Mouse (Mus musculus): ENCODE data around the gene Cep162.

Gene Cep162

DNA sequence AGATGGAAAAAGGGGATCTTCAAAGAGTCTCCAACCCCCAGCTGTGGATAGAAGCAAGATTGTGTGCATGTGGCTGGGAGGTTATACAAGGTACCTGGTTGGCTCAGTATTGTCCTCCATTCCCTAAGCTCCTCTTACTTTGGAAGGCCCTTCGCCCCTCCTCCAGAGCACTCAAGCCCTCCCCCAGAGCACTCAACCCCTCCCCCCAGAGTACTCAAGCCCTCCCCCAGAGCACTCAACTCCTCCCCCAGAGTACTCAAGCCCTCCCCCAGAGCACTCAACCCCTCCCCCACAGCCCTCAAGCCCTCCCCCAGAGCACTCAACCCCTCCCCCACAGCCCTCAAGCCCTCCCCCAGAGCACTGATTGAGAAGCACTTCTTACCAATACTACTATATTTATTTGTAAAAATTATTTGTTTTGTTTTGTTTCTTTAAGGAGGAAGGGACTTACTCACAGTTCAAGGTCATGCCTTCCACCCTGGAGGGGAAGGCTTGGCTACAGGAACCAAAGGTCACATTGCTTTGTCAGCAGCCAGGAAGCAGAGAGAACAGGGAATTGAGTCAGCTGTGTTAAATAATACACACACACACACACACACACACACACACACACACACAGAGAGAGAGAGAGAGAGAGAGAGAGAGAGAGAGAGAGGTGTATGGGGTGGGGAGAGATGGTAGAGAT is 102.6 kb downstream of the Cep162 start:
- no peak for DNase-seq (ENCODE audit: low spot score)

DNA sequence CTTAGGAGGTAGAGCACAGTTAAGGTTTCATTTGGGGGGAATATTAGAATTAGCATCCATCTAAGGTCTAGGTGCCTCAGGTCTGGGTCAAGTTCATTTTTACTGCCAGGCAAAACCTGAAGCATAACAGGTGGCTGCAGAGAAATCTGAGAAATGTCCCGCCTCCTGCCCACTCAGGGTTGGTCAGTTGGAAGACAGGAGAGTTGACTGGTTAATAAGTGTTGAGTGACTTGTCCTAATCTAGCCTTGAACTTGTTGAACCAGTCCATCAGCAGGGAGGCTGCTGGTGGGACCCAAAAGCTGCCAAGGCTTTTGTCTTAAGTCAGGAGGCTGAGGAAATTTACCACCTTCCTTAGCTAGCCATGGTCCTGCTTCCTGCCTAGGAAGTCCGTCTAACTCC is 107.4 kb downstream of the Cep162 start:
- no peak for DNase-seq (ENCODE audit: low spot score)

DNA sequence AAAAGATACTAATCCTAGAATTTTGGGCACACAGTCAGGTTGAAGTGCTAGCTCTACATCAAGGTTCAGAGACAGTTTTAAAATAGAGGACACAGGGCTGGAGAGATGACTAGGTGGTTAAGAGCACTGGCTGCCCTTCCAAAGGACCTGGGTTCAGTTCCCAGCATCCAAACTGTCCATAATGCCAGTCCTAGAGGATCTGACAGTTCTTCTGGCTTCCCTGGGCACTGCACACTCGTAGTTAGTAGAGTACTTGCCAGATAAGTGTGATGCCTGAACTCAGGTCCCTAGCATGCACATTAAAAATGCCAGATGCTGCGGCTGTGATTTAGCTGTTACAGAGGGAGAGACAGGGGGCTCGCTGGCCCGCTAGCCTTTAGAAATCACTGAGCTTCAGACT is 108.9 kb downstream of the Cep162 start:
- DNase-seq (ENCODE audit: low spot score): no peak

DNA sequence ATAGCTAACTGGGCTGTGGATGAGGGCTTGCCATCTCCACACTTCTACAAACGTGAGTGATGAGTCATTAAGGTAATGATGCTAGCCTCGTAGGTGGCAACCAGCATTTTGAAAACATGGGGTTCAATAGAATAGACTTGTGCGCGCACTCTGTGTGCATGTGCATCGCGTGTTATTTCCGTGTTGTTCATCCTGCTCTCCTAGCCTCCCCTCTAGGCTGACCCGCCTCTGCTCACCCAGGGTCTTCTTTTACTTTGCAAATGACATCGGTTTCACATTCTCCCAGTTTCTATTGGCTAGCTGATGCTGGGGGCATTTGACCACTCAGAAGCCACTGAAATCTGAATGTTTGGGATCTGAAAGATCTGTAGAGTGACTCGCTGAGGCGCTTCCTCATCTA is 109.7 kb downstream of the Cep162 start:
- DNase-seq (ENCODE audit: low spot score): no peak

DNA sequence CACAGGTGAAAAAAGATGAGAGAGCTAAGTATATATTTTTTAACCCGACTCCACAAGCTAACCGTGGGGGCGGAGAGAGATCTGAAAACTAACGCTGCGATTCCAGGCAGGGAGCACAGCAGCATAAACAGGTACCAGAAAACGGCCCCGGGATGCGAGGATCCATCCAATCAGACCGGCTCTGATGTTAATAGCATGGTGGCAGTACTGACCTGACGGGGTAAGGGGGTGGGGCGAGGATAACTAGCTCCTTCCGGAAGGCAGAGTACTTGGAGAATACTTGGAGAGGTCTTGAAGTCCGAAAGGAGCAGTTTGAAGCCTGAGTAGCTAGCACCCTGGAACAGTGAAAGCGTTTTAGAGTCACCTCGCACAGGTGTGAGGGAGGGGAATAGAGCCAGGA is 110.2 kb downstream of the Cep162 start:
- DNase-seq (ENCODE audit: low spot score): no peak

DNA sequence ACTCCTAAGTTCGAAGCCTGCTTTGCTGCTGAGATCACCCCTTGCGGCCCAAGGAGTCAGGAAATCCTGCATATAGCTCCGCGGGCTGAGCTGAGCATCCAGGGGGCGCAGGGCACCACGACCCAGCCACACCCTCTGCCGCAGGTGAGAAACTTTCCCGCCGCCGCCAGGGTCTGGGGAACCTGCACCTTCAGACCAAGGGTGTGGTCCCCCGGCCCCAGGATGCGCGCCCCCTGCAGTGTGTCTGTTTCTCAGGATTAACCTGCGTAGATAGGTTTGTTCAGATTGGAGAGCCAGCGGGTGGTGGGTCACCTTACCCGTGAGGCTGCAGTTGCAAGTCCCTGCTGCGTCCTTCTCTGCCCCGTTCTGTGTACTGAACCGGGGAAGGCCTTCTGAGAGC is 110.8 kb downstream of the Cep162 start:
- DNase-seq (ENCODE audit: low spot score): no peak

DNA sequence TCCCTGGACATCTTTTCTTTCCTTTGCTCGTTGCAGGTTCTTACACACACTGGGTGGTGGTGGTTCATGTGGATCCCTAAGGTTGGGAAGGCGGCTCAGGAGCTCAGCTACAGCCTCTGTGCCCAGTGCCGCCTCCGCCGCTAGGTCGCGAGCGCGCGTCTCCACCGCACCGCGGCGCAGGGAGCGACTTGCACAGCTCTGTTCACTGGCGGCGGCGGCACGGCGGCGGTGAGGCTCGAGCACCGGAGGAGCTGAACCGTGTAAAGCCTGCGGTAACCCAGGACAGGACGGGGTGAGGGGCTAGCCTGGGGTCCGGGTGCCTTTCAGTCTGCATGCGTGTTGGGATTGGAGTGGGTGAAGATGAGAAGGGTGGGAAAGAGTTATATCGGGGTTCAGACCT is 111.2 kb downstream of the Cep162 start, which contains the start of gene Mrap2:
Gene Mrap2, plus strand, starts transcription at position 201 of the 400 bp plus-strand sequence.
- peak; percentile 34 for DNase-seq (ENCODE audit: low spot score)

DNA sequence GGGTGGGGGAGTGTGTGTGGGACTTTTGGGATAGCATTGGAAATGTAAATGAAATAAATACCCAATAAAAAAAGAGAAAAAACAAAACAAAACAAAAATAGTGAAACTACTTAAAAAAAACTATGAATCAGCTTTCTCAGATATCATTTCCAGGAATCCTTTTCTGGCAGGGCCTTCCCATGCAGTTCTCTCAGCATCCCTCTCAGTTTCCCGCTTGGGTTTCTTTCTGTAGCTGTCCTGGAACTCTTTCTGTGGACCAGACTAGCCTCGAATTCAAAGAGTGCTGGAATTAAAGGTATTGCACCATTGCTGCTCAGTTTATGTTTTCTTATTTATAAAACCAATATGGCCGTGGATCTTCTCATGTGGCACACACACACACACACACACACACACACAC is 112.3 kb downstream of the Cep162 start:
- no peak for DNase-seq (ENCODE audit: low spot score)
